Mouse (Mus musculus) spleen, postnatal 10 days (tissue): ENCODE measurements at regions not wholly inside any gene's neighbourhood (a gene's known extent, or its start where the extent isn't known, plus 50 kb on each side); places are given as distances from the start of the nearest gene placed in this dataset.

Source experiments
- DNase-seq, 2 experiments: peaks; one replicate each; pipeline ENCODE4 v3.0.0; 2021 to 2022; ENCODE audit warnings: low spot score in 2 of 2

DNA sequence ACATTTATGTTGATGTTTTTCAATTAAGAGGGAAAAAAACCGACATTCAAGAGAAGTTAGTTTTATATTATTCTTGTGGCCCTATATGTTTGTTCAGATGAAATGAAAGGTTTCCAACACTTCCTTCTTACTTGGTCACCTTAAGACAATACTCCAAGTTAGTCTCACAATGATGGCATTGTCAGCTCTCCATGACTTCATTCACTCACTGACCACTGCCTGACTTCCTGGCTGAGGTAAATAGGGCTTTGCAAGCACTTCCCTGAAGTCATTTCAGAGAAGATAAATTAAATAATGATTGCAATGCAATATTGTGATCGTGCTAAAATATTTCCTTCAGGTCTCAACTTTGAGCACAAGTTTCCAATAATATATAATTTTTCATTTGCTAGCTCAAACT lies 197.9 kb upstream of the Cep162 start:
- no peak for DNase-seq

DNA sequence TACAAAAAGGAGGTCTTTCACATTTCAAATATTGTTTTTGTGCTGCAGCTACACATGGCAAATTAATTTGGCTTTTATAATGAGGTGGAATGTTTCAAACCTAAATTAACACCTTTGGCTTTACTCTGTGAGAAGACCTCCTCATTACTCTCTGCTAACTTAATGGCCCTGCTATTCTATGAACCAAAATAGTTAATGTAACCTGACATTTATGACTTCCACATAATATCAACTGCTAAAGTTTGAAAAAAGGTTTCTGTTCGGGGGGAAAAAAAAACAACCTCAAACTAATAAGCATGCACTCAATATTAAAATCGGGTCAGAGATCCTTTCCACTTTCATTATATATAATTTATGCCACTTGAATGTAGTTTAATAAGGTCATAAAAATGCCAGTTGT lies 197.2 kb upstream of the Cep162 start:
- no peak for DNase-seq

DNA sequence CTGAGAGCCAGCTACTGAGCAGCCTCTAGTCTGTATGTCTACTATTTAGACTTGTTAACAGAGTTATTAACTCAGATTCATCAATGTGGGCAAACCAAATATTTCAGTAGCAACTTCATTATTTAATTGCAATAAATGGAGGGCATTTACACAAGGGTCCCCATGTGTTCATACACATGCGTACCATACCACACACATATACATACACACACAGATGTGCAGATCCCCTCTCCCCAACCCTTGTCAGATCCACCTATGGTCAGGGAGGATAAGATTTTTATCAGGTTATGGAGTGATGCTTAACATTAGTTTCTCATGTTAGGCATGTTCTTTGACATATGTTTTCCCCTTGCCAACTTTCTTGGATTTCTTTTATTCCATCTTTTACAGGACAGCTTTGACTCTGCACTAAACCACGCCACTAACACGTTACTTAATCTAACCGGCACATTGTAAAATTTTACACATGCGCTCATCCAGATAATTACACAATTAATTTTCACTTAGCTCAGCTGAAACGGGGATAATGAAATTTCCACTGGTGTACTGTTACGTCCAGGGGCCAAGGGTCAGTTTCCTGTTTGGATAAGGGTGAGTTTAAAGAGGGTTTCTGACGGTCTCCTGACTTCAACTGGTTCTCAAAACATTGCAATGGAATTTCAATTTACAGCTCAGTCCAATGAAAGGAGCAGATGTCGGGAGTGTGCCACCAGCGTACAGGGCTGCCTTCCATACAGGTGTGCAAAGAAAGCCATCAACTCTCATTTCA lies 188.3 kb upstream of the Cep162 start:
- no peak for DNase-seq

DNA sequence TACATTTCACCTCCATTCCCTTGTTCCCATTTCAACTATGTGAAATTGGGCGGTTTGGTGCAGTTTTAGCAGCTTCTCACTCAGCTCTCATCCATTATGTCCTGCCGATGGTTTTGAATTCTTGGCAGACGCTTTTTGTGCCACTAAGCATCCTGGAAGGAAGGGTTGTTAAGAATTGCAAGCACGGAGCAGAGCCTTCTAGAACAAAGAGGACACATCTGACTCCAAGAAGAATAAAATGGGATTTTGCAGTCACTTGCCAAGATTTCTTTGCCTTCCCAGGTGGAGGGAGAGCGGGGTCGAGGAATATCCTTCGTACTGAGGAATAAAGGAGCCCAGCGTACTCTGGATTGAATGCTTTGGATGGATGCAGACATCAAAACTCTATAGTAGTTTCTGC lies 176.7 kb upstream of the Cep162 start:
- DNase-seq, result no peak

DNA sequence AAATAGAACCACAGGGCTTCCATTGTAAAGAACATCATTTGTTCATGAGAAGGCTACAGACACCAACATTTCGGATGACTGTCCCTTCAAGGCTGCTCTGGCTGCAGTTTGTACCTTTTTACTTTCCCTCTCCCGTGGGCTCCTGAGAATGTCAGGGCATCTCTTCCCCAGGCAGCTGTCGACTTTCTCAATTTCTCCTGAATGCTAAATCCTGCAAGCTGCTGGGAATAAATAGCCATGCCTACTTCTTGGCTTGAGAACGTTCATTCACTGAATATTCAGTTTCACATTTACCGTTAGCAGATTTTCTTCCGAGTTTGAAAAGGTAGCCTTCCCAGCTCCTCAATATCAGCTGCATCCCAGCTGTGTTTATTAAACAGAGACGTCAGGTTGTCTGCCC lies 176.2 kb upstream of the Cep162 start:
- no peak for DNase-seq

DNA sequence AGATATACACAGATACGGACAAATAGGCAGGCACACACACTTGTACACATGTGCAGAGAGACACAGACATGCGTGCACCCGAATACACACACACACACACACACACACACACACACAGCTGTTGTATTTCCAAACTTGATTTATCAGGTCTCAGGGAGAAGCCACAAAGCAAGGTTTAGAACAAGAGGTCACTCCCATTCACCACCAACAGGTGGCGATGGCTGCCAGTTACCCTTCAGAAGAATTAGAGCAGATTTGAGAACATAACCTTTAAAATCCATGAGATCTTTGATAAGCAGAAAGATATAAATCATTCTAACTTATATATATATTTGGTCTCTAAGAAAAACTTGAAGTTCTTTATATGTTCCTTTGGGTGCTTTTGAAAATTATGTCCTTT lies 169.9 kb upstream of the Cep162 start:
- no peak for DNase-seq

DNA sequence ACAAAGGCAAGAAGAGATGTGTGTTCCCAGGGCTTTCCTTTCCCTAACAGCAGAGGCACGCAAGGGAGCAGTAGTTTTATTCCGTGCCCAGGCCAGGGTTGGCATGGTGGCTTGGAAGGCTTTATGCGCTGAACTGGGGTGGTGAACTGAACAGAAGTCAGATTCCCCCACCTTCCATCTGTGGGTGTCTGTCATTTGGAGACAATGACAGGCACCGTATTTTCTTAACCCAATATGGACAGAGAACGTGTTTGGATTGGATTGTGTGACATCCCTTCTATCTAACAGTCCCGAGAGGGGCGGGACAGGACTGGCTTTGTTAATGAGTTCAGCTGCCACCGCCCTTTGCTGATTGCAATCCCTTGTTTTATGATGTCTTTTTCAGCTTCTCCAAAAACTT lies 165.8 kb upstream of the Cep162 start:
- no peak for DNase-seq

DNA sequence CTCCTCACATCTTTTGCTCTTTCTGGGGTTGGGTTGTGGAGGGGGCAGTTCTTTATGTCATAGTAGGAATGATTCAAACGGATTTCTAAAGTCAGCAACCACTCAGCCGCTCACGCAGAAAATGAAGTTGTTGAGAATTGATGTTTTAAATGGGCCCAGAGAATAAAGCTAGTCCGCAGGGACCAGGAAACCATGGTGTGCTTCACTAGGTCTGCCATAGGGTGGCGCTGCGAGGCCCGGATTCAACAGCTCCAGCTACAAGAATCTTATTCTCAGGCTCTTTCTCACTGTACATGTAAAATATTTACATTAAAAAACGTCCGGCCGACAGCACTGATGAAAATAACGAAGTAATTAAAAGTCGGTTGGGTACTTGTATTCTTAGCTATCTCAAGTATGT lies 164.0 kb upstream of the Cep162 start:
- DNase-seq, result peak in 1 of 2 experiments; percentile 16

DNA sequence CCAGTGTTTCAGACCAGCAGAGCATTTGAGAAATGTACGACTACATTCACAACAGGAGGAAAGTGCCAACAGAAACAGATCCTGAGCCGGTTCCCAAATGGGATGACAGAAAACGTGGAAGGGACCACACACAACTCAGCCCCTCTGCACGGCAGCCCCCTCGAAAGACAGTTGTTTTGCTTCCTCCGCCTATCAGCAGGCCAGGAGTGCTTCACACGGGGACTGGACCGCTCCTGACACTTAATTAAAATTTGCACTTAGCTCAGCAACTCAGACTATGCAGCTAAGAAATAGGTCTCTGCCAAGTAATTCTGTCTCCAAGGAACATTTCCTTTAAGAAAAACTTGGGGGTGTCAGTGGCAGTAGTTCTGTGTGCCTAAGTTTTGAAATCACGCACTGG lies 157.6 kb upstream of the Cep162 start:
- no peak for DNase-seq

DNA sequence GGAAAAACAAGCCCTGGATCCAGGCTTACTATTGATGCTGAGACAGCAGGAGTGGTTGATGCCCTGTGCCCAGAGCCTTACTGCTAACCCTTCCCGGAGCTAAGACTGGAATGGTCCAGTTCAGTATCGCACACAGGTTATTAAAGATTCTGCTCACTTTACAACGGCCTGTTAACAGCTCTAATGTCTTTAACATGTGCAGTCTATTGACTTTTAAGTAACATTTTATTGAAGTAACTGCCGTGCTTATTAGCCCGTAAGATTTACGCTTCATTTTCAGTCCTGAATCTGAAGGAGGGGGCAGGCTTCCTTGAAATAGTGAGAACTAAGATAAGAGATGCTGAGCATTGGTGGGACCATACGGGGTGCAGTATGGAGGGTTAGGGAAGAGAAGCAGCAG lies 155.7 kb upstream of the Cep162 start:
- DNase-seq, result no peak

DNA sequence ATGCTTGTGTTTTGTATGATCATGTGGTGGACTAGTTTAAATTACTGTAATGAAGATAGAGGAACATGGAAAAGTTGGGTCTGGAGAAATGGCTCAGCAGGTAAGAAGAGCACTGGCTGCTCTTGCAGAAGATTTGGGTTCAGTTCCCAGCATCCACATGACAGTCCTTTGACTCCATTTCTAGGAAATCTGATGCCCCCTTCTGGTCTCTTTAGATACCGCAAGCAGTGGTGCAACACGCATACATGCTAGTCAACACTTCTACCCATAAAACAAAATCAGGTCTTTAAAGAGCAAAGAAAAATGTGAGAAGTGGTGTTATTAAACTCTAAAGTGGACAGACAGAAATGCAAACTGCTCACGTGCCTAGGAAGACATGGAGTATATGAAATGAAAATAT lies 154.4 kb upstream of the Cep162 start:
- no peak for DNase-seq

DNA sequence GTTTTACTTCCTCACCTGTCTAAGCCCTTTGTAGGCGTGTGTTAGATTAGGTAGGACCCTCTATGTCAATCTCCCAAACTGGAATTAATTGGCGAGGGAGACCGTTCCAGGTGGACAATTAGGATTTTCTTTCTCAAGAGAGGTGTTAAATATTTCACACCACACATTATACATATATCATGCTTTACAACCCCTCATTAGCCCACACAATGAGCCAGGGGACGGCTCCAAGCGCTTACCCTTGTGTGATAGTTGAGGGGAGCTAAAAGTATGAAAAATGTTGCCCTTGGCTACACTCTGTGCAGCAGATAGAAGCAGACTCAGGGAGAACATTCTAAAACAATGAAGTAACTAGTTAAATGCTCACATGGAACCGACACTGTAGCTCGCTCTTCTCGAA lies 153.5 kb upstream of the Cep162 start:
- DNase-seq, result no peak

DNA sequence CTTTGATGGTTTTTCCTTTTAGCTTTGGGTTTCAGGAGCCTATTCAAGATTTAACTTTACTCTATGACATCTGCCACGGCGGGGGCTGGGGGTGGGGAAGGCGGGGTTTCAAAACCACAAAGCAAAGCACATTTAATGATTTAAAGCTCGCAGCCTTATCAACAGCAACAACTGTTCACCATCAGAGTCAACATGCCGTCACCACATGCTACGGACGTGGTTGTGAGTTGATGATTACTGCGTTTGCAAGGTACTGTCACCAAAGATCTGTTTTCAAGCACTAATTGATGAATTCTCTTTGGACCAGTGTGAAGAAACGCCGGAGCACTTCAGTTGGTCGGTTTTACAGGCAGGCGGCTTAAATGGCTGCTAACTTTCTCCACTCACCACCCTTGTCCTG lies 151.1 kb upstream of the Cep162 start:
- no peak for DNase-seq

DNA sequence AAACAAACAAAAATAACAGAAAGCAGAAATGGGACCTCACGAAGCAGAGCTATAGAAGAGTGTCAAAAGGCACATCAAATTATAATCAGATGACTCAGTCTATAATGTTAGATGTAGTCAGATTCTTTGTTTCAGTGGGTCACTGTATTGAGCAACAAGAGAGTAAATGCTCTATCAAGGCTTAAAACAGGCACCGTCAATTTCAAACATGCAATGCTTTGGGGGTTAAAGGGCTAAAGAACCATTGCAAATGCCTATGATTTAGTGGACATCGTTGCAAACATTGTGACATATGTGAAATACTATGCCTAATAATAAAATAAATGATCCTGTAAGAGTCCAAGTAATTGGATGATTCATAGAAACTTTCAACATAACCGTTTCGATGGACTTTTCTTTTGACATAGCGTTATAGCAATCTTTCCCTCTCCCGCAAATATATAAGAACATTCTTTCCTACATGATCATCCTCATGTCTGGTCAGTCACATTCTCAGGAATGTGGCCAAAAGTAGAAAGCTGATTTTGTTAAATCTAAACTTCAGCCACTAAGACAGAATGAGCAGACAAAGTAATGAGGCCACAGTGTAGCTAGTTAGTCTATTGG lies 149.9 kb upstream of the Cep162 start:
- DNase-seq, result no peak

DNA sequence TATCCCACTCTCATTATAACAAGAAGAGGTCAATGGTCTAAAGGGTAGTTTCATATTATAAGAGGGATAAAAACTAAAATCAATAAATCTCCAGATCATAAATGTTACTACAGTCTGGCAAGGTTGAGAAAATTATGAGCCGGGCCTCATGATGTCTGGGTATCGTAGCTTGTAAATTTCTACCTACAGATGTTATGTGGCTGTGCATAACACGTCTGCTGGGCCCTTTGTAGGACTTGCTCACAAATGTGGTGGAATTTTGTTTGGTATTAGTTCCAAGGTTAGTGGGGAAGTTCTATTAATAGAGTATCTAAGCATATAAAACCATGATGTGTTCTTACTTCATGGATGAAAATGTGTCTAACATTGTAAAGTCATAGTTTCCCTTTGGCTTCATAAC lies 146.7 kb upstream of the Cep162 start:
- DNase-seq, result no peak

DNA sequence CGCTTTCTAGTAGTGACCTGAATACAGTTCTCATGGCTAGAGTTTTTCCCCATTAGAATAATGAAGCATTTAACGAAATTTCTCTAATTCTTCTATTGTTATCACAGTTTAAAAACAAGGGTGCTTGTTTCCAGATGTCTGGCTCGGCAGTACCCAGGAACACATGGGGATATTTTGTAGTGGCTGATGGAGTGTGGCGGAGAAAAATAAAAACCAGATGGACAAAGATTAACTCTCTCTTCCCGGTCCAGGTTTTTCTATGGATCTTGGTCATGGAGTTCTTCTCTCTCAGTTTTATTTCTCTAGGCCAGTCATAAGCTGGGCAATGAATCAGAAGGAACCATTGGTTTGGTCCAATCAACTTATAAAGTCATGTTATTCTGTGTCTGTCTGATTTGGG lies 132.2 kb upstream of the Cep162 start:
- no peak for DNase-seq

DNA sequence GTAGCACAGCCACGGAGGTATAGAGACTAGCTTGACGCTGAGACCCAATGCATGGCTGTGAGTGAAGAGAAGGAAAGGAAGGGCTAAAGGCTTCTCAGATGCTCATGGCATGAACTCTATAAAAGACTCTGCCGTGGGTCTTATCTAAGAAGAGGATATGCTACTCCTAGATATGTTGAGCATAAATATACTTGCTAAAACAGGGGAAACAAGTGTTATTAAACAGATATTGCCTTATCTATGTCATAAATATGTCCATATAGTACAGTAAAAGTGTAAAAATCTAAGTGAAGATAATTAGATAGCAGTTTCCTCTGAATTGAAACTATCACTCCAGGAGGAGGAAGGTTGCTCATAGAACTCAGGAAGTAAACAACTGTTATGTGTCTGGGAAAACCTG lies 128.2 kb upstream of the Cep162 start:
- DNase-seq, result no peak

DNA sequence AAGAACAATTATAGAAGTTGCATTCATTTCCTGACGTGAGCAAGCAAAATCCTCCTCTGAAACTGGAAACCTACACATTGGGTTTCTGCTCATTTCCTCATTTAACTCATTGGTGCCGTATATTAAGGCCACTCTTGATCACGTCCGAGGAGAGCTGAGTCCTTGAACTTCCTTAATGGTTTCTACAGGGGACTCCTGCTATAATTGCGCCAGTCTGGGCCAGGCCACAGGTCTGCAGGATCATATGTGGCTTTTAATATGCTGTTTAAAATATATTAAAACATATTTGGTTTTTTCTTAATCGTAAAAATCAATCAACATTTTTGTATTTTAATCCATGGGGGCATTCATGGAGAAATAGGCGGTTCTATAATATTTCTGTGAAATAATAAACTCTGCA lies 122.6 kb upstream of the Cep162 start:
- DNase-seq, result no peak

DNA sequence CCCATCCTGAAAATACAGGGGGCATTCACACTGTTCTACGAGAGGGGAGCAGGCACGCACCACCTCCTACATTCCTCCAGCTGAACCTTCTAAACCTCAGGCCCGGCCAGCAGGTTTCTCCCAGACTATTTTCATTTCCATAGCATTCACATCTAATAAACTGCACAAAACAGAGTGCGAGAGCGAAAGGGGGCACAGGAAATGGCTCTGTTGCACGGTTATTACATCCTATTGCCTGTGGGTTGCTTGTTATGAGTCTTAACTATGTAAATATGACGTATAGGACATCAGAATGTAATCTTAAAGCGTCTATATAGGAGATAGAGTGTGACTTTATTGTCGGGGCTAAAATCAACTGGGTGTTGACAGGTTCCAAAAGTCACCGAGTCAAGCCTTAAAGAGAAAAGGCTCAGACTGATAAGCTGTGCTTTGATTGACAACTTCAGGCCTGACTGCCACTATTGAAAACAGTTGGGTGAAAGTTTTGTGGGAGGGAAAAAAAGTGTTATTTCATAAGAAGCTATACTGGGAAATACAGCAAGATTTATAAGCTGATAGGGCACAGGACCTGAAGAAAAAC lies 121.5 kb upstream of the Cep162 start:
- DNase-seq, result no peak

DNA sequence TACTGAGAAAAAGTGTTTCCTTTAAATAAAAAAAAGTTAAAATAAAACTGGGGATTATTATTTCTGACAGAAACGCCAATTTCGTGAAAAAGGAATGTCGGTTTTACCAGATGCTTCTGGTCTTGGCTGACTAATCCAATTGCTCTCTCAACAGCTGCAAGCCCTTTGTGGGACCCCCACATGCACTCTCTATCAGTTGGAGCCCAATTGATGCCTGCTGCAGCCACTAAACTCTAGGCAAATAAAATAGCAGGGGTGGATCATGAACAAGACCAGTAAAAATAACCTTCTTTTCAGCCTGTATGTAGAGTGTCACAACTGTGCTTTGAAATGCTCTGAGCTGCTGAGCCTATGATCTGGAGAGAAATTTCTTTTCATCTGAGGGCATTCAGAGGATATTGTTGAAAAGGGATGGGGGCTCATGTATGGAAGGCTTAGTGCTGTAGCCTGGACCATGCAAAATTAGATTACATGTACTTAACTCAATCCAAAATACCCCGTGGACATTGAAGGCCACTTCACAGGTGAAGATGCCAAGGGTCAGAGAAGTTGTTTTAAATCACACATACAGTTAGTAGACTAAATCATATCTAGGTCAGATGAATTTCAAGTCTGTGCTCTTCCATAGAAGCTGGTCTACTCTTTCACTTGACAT lies 117.0 kb upstream of the Cep162 start:
- DNase-seq, result no peak

DNA sequence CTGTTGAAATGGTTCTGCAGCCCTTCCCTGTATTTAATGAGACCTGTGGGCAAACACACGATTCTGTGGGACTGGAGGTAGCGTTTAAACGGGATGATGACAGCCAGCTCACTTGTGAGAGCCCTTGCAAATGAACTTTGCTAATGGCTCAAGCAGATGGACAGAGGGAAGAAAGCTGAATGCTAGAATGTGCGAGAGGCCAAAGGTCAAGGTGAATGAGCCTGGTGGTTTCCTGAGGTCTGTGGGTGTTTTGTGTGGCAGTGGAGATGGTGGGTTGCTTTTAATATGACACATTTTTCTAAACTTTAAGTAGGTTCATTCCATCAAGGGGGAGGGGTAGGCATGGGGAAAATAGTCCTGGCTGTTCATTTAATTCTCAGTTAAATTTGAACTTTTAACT lies 113.7 kb upstream of the Cep162 start:
- DNase-seq, result no peak

DNA sequence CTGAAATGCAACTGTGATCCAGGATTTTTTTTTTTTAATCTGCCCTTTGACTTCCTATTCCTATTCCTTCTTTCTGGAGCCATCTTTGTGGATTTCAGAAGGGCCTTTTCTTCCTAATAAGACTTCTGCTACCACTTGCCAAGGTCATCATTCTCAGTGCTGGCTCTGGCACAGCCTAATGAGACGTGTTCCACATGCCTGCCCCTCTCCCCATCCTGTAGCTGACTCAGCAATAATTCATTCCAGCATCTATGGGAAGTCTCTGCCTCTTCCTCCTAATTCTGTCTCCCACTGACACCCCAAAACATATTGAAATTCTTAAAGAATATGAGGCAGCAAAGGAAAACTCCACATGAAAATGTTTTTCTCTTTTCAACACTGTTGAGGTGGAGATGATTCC lies 91.7 kb upstream of the Cep162 start:
- no peak for DNase-seq

DNA sequence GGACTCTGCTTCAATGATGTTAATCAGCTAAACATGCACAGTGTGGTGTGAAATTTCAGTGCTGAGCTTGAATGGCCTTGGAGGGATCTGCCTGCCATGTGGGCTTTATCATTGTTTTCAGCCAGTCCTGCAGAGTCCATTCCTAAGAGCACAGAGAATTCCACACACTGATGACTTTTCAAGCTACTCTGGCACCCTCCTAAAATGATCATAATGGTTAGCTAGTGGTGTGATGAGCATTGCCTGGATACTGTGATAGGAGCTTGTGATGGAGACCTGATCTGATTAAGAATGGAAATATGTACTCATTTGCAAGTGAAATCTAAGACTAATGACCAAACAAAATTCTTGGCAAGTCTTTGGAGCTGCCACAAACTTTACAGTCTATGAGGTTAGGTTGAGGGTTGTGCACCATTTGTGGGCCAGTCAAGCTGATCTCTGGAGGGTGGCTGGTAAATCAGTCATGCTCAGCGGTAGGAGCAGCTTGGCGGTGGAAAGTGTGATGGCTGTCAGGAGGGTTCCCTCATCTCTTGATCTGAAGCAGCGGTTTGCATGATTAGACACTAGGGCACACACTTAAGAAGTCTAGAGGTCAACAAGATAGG lies 91.0 kb upstream of the Cep162 start:
- no peak for DNase-seq
